Mouse (Mus musculus) thymus, adult 2 months (tissue): ENCODE measurements around the gene Bag3.
"Not testable (repeated sequence)": the region's sequence is repeated elsewhere in the genome, so short reads cannot be mapped to it uniquely, and the experiment has no call there.

Experiments
- CTCF ChIP-seq: fragments of 200-500 bp; IDR thresholded peaks from 2 replicates; pipeline ENCODE4 v1.5.1; 2012; ENCODE audit warnings: mild to moderate bottlenecking, control low read depth, low read length, moderate library complexity, borderline replicate concordance; ENCODE audit not compliant: control insufficient read depth, poor library complexity, insufficient read depth; ENCODE audit errors: extremely low read depth
- POLR2A ChIP-seq: fragments of 200-500 bp; IDR thresholded peaks from 2 replicates; pipeline ENCODE4 v1.6.1; 2012; ENCODE audit warnings: mild to moderate bottlenecking, low read length, control low read depth, moderate library complexity; ENCODE audit not compliant: control insufficient read depth, poor library complexity, insufficient read depth; ENCODE audit errors: extremely low read depth

DNA sequence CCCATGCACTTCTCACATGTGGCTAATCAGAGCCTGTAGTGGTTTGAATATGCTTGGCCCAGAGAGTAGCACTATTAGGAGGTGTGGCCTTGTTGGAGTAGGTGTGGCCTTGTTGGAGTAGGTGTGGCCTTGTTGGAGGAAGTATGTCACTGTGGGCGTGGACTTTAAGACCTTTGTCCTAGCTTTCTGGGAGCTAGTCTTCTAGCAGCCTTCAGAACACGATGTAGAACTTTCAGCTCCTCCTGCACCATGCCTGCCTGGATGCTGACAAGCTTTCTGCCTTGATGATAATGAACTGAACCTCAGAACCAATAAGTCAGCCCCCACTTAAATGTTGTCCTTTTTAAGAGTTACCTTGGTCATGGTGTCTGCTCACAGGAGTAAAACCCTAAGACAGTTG is 46.0 kb downstream of the Bag3 start:
- TF ChIP-seq CTCF, POLR2A: not testable (repeated sequence)
